Mouse (Mus musculus) ES-E14 (cell line): Measurements from ENCODE around the gene Tm6sf2.

ENCODE experiments used
- CHD2 ChIP-seq: IDR thresholded peaks from 2 replicates; pipeline ENCODE4 v1.6.1; 2014; ENCODE audit warnings: mild to moderate bottlenecking, low read depth, low read length, inconsistent platforms
- ZC3H11A ChIP-seq: IDR thresholded peaks from 2 replicates; pipeline ENCODE4 v1.6.1; 2012; ENCODE audit warnings: low read depth, mild to moderate bottlenecking, inconsistent platforms, low read length, borderline replicate concordance

DNA sequence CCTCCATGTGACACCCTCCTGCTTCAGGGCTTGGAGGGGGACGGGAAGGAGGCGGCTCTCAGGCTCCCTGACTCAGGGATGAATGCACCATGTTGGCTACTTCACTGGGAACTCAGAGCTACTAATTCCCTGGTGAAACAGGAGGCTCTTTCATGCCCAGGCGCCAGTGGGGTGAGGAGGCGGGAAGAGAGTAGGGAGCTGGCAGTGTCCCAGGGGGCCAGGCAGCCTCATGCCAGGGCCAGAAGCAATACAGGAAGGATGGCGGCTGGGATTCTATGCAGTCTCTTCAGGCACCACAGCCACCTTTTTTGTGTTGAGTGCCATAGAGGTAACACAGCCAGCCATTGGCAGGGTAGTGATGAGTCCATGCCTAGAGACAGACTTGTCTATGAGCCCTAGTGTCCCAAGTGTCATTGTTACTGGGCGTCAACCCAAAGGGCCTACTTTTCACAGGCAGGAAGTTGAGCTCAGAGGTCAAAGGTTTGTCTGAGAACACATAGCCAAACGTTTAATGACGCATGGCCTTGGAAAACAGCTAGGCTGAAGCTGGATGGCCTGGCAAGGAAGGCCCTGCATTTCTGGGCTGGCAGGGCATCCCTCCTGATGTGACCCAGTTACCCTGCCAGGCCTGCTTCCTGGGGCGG, 56.7 kb downstream of the Tm6sf2 start:
- no peak for TF ChIP-seq ZC3H11A
- no peak for TF ChIP-seq CHD2
